Mouse (Mus musculus): Measurements from ENCODE around the gene St6galnac3. TPM values are rescaled to one million over a fixed set of nuclear protein-coding genes. Genes with fewer than 3 reads are reported as not detected.

Gene St6galnac3
- polyA plus RNA-seq, 1 experiment, result not detected

DNA sequence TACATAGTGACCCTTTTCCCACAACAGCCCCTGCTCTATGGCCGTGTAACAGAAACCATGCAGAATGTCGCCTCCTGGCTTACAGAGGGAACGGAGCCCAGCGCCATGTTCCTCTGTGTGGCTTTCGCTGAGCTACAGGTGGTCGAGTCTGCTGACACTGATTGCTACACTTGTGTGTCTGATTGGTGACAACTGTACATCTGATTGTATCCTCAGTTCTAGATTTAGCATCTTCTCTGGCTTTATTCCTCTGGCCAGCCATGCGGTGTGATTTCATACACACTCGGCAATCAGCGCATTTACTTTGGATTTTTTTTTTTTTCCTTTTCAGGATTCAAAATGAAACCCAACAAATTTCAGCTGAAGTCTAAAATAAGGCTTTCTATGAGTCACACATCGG, 523.1 kb downstream of the St6galnac3 start:
- Histone ChIP-seq H3K79me2 (ENCODE audit: control insufficient read depth, insufficient read depth) (no peaks in the 10 kb centered on the region), H3K27me3 (ENCODE audit: control insufficient read depth, insufficient read depth, insufficient read length) (no peaks in the 10 kb centered on the region), H3K36me3 (ENCODE audit: control insufficient read depth, insufficient read depth) (no peaks in the 10 kb centered on the region), H3K79me3 (ENCODE audit: low read depth) (no peaks in the 10 kb centered on the region), H3K4me3 (ENCODE audit: insufficient read depth, poor library complexity, severe bottlenecking) (no peak overlapping the region), H3ac (ENCODE audit: control insufficient read depth, insufficient read length, low read depth) (no peak overlapping the region)
- TF ChIP-seq MAX (IDR thresholded peaks at IDR 0.05) (no peak), MYOD1 (IDR thresholded peaks at IDR 0.05; ENCODE audit: control insufficient read depth, insufficient read length, low read depth) (no peak), MYOG (IDR thresholded peaks at IDR 0.05; ENCODE audit: control insufficient read depth, extremely low read depth, insufficient read length) (no peak), CTCF (IDR thresholded peaks at IDR 0.05; ENCODE audit: control insufficient read depth, insufficient read depth, insufficient read length) (no peak), CEBPB (IDR thresholded peaks at IDR 0.05; ENCODE audit: low read depth) (no peak), FOSL1 (IDR thresholded peaks at IDR 0.05; ENCODE audit: insufficient read depth, low read length, poor library complexity, severe bottlenecking) (no peak), USF1 (IDR thresholded peaks at IDR 0.05; ENCODE audit: low read depth) (no peak)

- Histone ChIP-seq H3K4me3 (ENCODE audit: insufficient read depth, poor library complexity, severe bottlenecking) (no peak overlapping the region), H3K79me2 (ENCODE audit: control insufficient read depth, insufficient read depth) (no peaks in the 10 kb centered on the region), H3K79me3 (ENCODE audit: low read depth) (no peaks in the 10 kb centered on the region), H3K36me3 (ENCODE audit: control insufficient read depth, insufficient read depth) (no peaks in the 10 kb centered on the region), H3K27me3 (ENCODE audit: control insufficient read depth, insufficient read depth, insufficient read length) (no peaks in the 10 kb centered on the region), H3ac (ENCODE audit: control insufficient read depth, insufficient read length, low read depth) (no peak overlapping the region)
- TF ChIP-seq FOSL1 (IDR thresholded peaks at IDR 0.05; ENCODE audit: insufficient read depth, low read length, poor library complexity, severe bottlenecking) (no peak), USF1 (IDR thresholded peaks at IDR 0.05; ENCODE audit: low read depth) (no peak), CTCF (IDR thresholded peaks at IDR 0.05; ENCODE audit: control insufficient read depth, insufficient read depth, insufficient read length) (no peak), CEBPB (IDR thresholded peaks at IDR 0.05; ENCODE audit: low read depth) (no peak), MYOG (IDR thresholded peaks at IDR 0.05; ENCODE audit: control insufficient read depth, extremely low read depth, insufficient read length) (no peak), MAX (IDR thresholded peaks at IDR 0.05) (no peak), MYOD1 (IDR thresholded peaks at IDR 0.05; ENCODE audit: control insufficient read depth, insufficient read length, low read depth) (no peak)
Observed at GRCm38 (mm10) chr3:153200801-153201200, 524.2 kb downstream of the St6galnac3 start.

- no peaks in the 10 kb centered on the region for H3K27me3 ChIP-seq (ENCODE audit: control insufficient read depth, insufficient read depth, insufficient read length)
- H3K4me3 ChIP-seq (ENCODE audit: insufficient read depth, poor library complexity, severe bottlenecking), result no peak overlapping the region
- no peaks in the 10 kb centered on the region for H3K36me3 ChIP-seq (ENCODE audit: control insufficient read depth, insufficient read depth)
- no peak for TF ChIP-seq CTCF (IDR thresholded peaks at IDR 0.05; ENCODE audit: control insufficient read depth, insufficient read depth, insufficient read length)
- no peak for TF ChIP-seq USF1 (IDR thresholded peaks at IDR 0.05; ENCODE audit: low read depth)
- no peak for TF ChIP-seq FOSL1 (IDR thresholded peaks at IDR 0.05; ENCODE audit: insufficient read depth, low read length, poor library complexity, severe bottlenecking)
- no peak for TF ChIP-seq MYOD1 (IDR thresholded peaks at IDR 0.05; ENCODE audit: control insufficient read depth, insufficient read length, low read depth)
- TF ChIP-seq MYOG (IDR thresholded peaks at IDR 0.05; ENCODE audit: control insufficient read depth, extremely low read depth, insufficient read length), result no peak
- no peak for TF ChIP-seq CEBPB (IDR thresholded peaks at IDR 0.05; ENCODE audit: low read depth)
- TF ChIP-seq MAX (IDR thresholded peaks at IDR 0.05), result no peak
- no peak overlapping the region for H3ac ChIP-seq (ENCODE audit: control insufficient read depth, insufficient read length, low read depth)
- no peaks in the 10 kb centered on the region for H3K79me3 ChIP-seq (ENCODE audit: low read depth)
- no peaks in the 10 kb centered on the region for H3K79me2 ChIP-seq (ENCODE audit: control insufficient read depth, insufficient read depth)
Observed at GRCm38 (mm10) chr3:153200076-153200475, 524.9 kb downstream of the St6galnac3 start.

DNA sequence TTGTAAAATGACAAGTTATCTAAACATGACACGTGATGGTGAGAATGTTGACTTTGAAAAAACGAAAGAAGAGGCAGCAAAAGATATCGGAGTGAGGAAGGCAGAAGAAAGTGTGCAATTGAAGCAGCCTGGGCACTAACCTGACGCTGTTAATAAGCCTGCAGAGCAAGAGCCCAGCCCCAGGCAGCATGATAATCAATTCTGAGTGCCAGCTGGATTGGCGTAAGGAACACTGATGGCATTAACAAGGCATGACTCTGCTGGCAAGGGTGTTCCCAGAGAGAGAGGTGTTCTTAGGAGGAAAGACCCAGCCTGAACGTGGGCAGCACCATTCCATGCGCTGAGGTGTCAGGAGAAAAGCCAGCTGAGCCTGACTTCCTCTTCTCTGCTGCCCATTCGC, 525.7 kb downstream of the St6galnac3 start:
- Histone ChIP-seq H3K79me2 (ENCODE audit: control insufficient read depth, insufficient read depth) (no peaks in the 10 kb centered on the region), H3K27me3 (ENCODE audit: control insufficient read depth, insufficient read depth, insufficient read length) (no peaks in the 10 kb centered on the region), H3K79me3 (ENCODE audit: low read depth) (no peaks in the 10 kb centered on the region), H3ac (ENCODE audit: control insufficient read depth, insufficient read length, low read depth) (no peak overlapping the region), H3K36me3 (ENCODE audit: control insufficient read depth, insufficient read depth) (no peaks in the 10 kb centered on the region), H3K4me3 (ENCODE audit: insufficient read depth, poor library complexity, severe bottlenecking) (no peak overlapping the region)
- TF ChIP-seq CEBPB (IDR thresholded peaks at IDR 0.05; ENCODE audit: low read depth), result no peak

GRCm38 (mm10) chr3:153198514-153198913, 526.5 kb downstream of the St6galnac3 start:
- Histone ChIP-seq H3ac (ENCODE audit: control insufficient read depth, insufficient read length, low read depth) (no peak overlapping the region), H3K4me3 (ENCODE audit: insufficient read depth, poor library complexity, severe bottlenecking) (no peak overlapping the region), H3K36me3 (ENCODE audit: control insufficient read depth, insufficient read depth) (no peaks in the 10 kb centered on the region), H3K27me3 (ENCODE audit: control insufficient read depth, insufficient read depth, insufficient read length) (no peaks in the 10 kb centered on the region), H3K79me3 (ENCODE audit: low read depth) (no peaks in the 10 kb centered on the region), H3K79me2 (ENCODE audit: control insufficient read depth, insufficient read depth) (no peaks in the 10 kb centered on the region)
- TF ChIP-seq MYOG (IDR thresholded peaks at IDR 0.05; ENCODE audit: control insufficient read depth, extremely low read depth, insufficient read length) (no peak), USF1 (IDR thresholded peaks at IDR 0.05; ENCODE audit: low read depth) (no peak), CTCF (IDR thresholded peaks at IDR 0.05; ENCODE audit: control insufficient read depth, insufficient read depth, insufficient read length) (no peak), CEBPB (IDR thresholded peaks at IDR 0.05; ENCODE audit: low read depth) (no peak), FOSL1 (IDR thresholded peaks at IDR 0.05; ENCODE audit: insufficient read depth, low read length, poor library complexity, severe bottlenecking) (no peak), MYOD1 (IDR thresholded peaks at IDR 0.05; ENCODE audit: control insufficient read depth, insufficient read length, low read depth) (no peak), MAX (IDR thresholded peaks at IDR 0.05) (no peak)

DNA sequence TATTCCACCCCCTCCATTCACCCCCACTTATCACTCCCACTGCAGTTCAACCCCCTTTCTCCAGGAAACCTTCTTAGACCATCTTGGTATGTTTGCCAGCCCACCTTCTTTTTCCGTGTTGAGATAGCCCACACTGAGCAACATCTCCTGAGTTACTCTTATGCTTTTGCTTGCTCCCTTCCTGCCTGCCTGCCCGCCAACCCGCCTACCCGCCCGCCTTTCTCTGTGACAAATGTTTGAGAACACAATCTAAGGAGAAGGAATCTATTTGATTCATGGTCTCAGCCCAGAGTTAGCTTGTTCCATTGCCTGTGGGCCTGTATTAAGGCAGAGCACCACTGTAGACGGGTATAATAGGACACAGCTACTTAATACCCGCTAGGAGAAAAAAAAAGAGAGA, 531.9 kb downstream of the St6galnac3 start:
- Histone ChIP-seq H3K79me2 (ENCODE audit: control insufficient read depth, insufficient read depth) (no peaks in the 10 kb centered on the region), H3K79me3 (ENCODE audit: low read depth) (no peaks in the 10 kb centered on the region), H3K27me3 (ENCODE audit: control insufficient read depth, insufficient read depth, insufficient read length) (no peaks in the 10 kb centered on the region), H3ac (ENCODE audit: control insufficient read depth, insufficient read length, low read depth) (no peak overlapping the region), H3K4me3 (ENCODE audit: insufficient read depth, poor library complexity, severe bottlenecking) (no peak overlapping the region), H3K36me3 (ENCODE audit: control insufficient read depth, insufficient read depth) (no peaks in the 10 kb centered on the region)
- TF ChIP-seq MYOG (IDR thresholded peaks at IDR 0.05; ENCODE audit: control insufficient read depth, extremely low read depth, insufficient read length) (no peak), MAX (IDR thresholded peaks at IDR 0.05) (no peak), CTCF (IDR thresholded peaks at IDR 0.05; ENCODE audit: control insufficient read depth, insufficient read depth, insufficient read length) (no peak), MYOD1 (IDR thresholded peaks at IDR 0.05; ENCODE audit: control insufficient read depth, insufficient read length, low read depth) (no peak), USF1 (IDR thresholded peaks at IDR 0.05; ENCODE audit: low read depth) (no peak), FOSL1 (IDR thresholded peaks at IDR 0.05; ENCODE audit: insufficient read depth, low read length, poor library complexity, severe bottlenecking) (no peak), CEBPB (IDR thresholded peaks at IDR 0.05; ENCODE audit: low read depth) (no peak)
